Mouse (Mus musculus): ENCODE data around the gene Syn3. TPM values are rescaled to one million over a fixed set of nuclear protein-coding genes. Genes with fewer than 3 reads are reported as not detected.

The Syn3 gene
- polyA plus RNA-seq, 1 experiment from 2014 or later: 2.1 TPM

GRCm38 (mm10) chr10:86332942-86333341 lies 165.8 kb downstream of the Syn3 start:
- POLR2A ChIA-PET: no interaction called here
- CTCF ChIA-PET: interaction anchor here (1.6 kb wide), 1 partner anchor 9 kb away, joined by 5 read pairs; no protein-coding TSS in a partner anchor
- no peak for TF ChIP-seq CTCF (IDR thresholded peaks at IDR 0.05)

GRCm38 (mm10) chr10:86331681-86332281 lies 166.9 kb downstream of the Syn3 start:
- H3K27me3 ChIP-seq: no peaks in the 10 kb centered on the region
- ChIA-PET CTCF (interaction anchor here (1.6 to 1.8 kb wide), 2 partner anchors 8 to 10 kb away, joined by 4 to 5 read pairs; no protein-coding TSS in a partner anchor), POLR2A (no interaction called here)
- no peak for TF ChIP-seq CTCF (IDR thresholded peaks at IDR 0.05)
- in situ Hi-C loops (cut with MboI; ENCODE audit: low pct_unique_long_range_greater_than_20kb): no loop called here
- no peak for DNase-seq (ENCODE audit: low read depth, low spot score)
- no peak for ATAC-seq

More at GRCm38 (mm10) chr10:86332942-86333341, 165.8 kb downstream of the Syn3 start:
- no peaks in the 10 kb centered on the region for H3K27me3 ChIP-seq
- in situ Hi-C loops (cut with MboI; ENCODE audit: low pct_unique_long_range_greater_than_20kb): no loop called here
- DNase-seq (ENCODE audit: low read depth, low spot score) (no peak), ATAC-seq (no peak)

DNA sequence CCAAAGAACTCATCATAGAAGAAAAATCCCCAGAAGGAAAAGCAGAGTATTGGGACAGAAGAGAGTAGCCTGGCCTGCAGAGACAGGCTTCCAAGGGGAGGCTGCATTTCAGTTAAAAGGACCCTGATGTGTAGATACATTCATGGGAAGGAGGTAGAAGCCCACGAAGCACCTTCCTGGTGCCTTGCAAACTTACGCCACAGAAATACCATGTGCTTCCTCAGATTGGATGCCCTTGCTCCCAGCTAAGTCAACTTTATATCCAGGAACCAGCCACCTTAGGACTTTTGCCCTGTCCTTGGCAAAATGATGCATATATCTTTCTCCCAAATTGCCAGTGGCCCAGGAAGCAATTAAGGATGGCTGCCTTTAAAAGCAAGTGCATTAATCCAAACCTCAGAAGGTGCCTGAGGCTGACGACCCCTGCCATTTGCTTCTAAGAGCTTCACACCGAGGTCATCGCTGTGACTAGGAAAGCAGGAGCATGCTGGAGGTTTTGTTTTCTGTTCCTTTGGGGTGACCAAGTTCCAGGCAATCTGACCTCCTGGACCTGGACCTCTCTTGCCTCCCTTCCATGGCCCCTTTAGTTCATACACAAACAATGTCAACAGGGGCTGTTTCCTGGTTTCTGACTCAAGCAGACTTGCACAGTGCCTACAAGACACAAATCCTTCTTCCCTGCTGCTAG lies 167.6 kb downstream of the Syn3 start:
- no peak for TF ChIP-seq CTCF (IDR thresholded peaks at IDR 0.05)
- in situ Hi-C loops (cut with MboI; ENCODE audit: low pct_unique_long_range_greater_than_20kb): no loop called here
- ChIA-PET CTCF (interaction anchor here (1.8 kb wide), 1 partner anchor 9 kb away, joined by 4 read pairs; no protein-coding TSS in a partner anchor), POLR2A (no interaction called here)
- no peak for ATAC-seq
- no peak for DNase-seq (ENCODE audit: low read depth, low spot score)
- no peaks in the 10 kb centered on the region for H3K27me3 ChIP-seq

DNA sequence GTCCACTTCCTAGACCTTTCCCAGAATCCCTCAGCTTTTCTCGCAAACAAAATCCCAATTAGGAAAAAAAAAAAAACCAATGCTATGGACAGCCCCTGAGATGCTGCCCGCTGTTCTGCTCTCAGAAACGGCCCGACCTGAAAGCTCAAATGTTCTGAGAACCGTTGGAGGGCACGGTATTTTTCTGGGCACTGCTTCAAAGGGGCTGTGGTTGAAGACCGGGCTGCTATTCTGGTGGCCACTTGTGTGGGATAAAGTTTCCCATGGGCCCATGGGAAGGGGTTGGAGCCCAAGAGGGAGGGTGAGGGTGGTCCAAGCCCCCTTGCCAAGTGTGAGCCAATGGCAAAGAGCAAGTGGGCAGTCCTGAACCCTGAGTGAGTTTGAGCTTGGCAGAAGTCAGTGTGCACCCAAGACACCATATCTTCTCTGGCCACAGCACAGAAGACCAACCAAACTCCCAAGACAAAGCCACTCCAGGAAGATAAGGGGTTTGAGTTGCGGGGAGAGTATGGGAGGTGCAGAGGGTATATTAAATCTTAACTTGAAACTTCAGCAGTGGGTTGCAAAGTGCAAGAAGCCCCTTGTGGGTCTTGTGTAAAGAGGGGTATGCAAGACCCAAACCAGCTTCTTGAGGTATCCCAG lies 169.3 kb downstream of the Syn3 start:
- in situ Hi-C loops (cut with MboI; ENCODE audit: low pct_unique_long_range_greater_than_20kb): no loop called here
- POLR2A ChIA-PET: no interaction called here
- no peak for TF ChIP-seq CTCF (IDR thresholded peaks at IDR 0.05)
- DNase-seq (ENCODE audit: low read depth, low spot score) (no peak), ATAC-seq (no peak)
- CTCF ChIA-PET: interaction anchor here (0.6 to 2.5 kb wide), 6 partner anchors 10 to 402 kb away, joined by 3 to 9 read pairs (median 4); no protein-coding TSS in a partner anchor
- H3K27me3 ChIP-seq: no peaks in the 10 kb centered on the region

DNA sequence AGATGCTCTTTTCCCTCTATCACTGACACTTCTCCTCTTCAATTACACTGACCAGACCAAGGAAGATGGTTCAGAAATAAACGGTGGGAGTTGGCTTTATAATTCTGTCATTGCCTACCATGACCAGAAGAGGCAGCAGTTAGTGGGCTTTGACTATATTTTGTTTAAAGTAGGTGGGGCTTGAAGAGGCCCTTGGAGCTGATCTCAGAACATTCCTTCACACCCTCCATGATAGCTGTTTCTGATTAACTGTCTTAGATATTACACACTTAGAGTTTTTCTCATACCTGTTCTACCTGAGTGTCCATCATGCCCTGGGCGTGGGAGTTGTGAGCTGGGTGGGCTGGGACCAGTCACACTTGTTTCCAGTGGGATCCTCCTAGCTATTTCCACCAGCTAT lies 170.0 kb downstream of the Syn3 start:
- in situ Hi-C loops (cut with MboI; ENCODE audit: low pct_unique_long_range_greater_than_20kb): no loop called here
- no peaks in the 10 kb centered on the region for H3K27me3 ChIP-seq
- ChIA-PET POLR2A (interaction anchor here (0.7 kb wide), 1 partner anchor 194 kb away, joined by 3 read pairs; no protein-coding TSS in a partner anchor), CTCF (interaction anchor here (1.1 to 2.5 kb wide), 5 partner anchors 9 to 26 kb away, joined by 3 to 9 read pairs (median 4); no protein-coding TSS in a partner anchor)
- ATAC-seq (no peak), DNase-seq (ENCODE audit: low read depth, low spot score) (no peak)
- peak; percentile 42 for TF ChIP-seq CTCF (IDR thresholded peaks at IDR 0.05)

GRCm38 (mm10) chr10:86328143-86328542 lies 170.6 kb downstream of the Syn3 start:
- ChIA-PET POLR2A (interaction anchor here (0.7 kb wide), 1 partner anchor 194 kb away, joined by 3 read pairs; no protein-coding TSS in a partner anchor), CTCF (interaction anchor here (1.0 to 2.5 kb wide), 6 partner anchors 9 to 306 kb away, joined by 3 to 9 read pairs (median 4); partner anchors contain the start of gene Fbxo7)
- ATAC-seq (no peak), DNase-seq (ENCODE audit: low read depth, low spot score) (no peak)
- in situ Hi-C loops (cut with MboI; ENCODE audit: low pct_unique_long_range_greater_than_20kb): no loop called here
- no peak for TF ChIP-seq CTCF (IDR thresholded peaks at IDR 0.05)
- H3K27me3 ChIP-seq: no peaks in the 10 kb centered on the region

- no peak for TF ChIP-seq CTCF (IDR thresholded peaks at IDR 0.05)
- in situ Hi-C loops (cut with MboI; ENCODE audit: low pct_unique_long_range_greater_than_20kb): no loop called here
- H3K27me3 ChIP-seq: no peaks in the 10 kb centered on the region
- ATAC-seq (no peak), DNase-seq (ENCODE audit: low read depth, low spot score) (no peak)
- ChIA-PET POLR2A (interaction anchor here (0.8 kb wide), 1 partner anchor 10 kb away, joined by 5 read pairs; no protein-coding TSS in a partner anchor), CTCF (interaction anchor here (1.0 to 1.9 kb wide), 6 partner anchors 10 to 23 kb away, joined by 3 to 5 read pairs (median 4); no protein-coding TSS in a partner anchor)
These were observed 173.4 kb downstream of the Syn3 start for GRCm38 (mm10) chr10:86325272-86325671.

DNA sequence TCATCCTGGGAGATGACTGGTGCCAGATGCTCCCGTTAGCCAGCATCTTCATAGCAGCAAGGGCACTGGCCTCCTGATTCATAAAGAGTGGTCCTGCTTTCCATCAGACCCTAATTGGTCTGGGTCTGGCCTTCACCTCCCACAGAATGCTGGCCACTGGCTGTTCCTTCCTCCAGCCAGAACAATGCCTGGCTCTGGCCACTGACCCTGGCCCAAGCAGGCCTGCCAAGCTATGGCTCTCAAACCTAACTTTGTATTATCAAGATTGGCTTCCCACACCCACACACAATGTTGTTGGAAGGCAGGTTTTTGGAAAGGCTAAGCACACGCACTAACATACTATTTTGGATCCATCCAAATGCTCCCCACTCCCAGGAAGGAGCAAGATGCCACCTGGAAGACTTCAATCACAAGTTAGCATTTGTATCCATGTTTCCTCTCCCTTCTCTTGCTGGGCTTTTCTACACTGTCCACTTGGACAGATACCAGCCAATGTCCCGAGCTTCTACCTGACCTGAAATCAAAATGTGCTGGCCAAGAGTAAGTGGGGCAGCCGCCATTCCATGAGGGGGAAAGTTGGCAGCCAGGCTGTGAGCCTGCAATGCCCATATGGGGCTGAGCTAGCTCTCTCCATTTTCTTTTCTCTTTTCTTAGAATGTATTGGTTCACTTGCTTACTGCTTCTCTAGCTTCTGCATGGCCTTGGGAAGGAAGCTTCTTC lies 175.3 kb downstream of the Syn3 start:
- POLR2A ChIA-PET: interaction anchor here (0.6 kb wide), 1 partner anchor 21 kb away, joined by 3 read pairs; no protein-coding TSS in a partner anchor
- H3K27me3 ChIP-seq: no peaks in the 10 kb centered on the region
- CTCF ChIA-PET: interaction anchor here (1.8 kb wide), 1 partner anchor 9 kb away, joined by 5 read pairs; no protein-coding TSS in a partner anchor
- DNase-seq (ENCODE audit: low read depth, low spot score): no peak
- in situ Hi-C loops (cut with MboI; ENCODE audit: low pct_unique_long_range_greater_than_20kb): no loop called here
- no peak for TF ChIP-seq CTCF (IDR thresholded peaks at IDR 0.05)
- no peak for ATAC-seq

DNA sequence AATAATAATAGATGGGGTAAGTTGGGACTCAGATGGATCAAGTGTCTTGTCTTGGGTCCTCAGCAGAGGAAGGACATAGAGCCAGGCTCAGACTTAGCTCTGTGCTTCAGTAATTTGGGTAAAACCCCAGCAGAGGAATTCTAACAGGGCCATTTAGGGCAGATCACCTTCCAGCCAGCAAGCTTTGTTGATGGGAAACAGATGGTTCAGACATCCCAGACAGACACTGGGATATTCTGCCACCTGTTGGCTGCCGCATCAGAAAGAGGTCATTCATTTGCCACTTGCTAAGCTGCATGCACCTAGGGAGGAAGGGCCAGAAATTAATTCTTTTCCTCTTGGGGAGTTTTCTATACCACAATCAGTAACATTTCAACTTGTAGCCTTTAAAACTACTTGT lies 176.7 kb downstream of the Syn3 start:
- CTCF ChIA-PET: interaction anchor here (0.9 to 1.4 kb wide), 3 partner anchors 9 to 23 kb away, joined by 3 to 4 read pairs (median 3); no protein-coding TSS in a partner anchor
- in situ Hi-C loops (cut with MboI; ENCODE audit: low pct_unique_long_range_greater_than_20kb): no loop called here
- no peak for TF ChIP-seq CTCF (IDR thresholded peaks at IDR 0.05)
- DNase-seq (ENCODE audit: low read depth, low spot score) (no peak), ATAC-seq (no peak)
- no peaks in the 10 kb centered on the region for H3K27me3 ChIP-seq
- POLR2A ChIA-PET: interaction anchor here (1.0 to 1.2 kb wide), 2 partner anchors 12 to 19 kb away, joined by 3 read pairs; no protein-coding TSS in a partner anchor
